Mouse (Mus musculus): ENCODE measurements around the gene Psme4.

GRCm38 (mm10) chr11:30802421-30802820 is 30.9 kb downstream of the Psme4 start:
- TF ChIP-seq CTCF (IDR thresholded peaks at IDR 0.05; ENCODE audit: insufficient read depth, low read depth, low read length) (no peak), POLR2A (IDR thresholded peaks at IDR 0.05; ENCODE audit: insufficient read depth, low read depth, low read length) (no peak)

Data from olfactory bulb, adult 2 months (tissue).